Mouse (Mus musculus) gastrocnemius, adult 2 months (tissue): Measurements from ENCODE around the gene Gm8082. TPM values are rescaled to one million over a fixed set of nuclear protein-coding genes. Genes with fewer than 3 reads are reported as not detected.
"Not testable (repeated sequence)": the region's sequence is repeated elsewhere in the genome, so short reads cannot be mapped to it uniquely, and the experiment has no call there.

Source experiments
- DNase-seq: peaks from one replicate; pipeline ENCODE4 v3.0.0; 2022
- H3K27ac ChIP-seq: fragments of 200-600 bp; 2 replicates; pipeline ENCODE4 v1.8.1; 2022; ENCODE audit warnings: mild to moderate bottlenecking
- H3K4me3 ChIP-seq: fragments of 200-600 bp; 2 replicates; pipeline ENCODE4 v1.8.1; 2022; ENCODE audit warnings: mild to moderate bottlenecking, moderate library complexity
- intact Hi-C: fragments of 180-260 bp; cut with DNase I; formaldehyde crosslinking; loops from one replicate; pipeline ENCODE4 v1.15.1; 2025
- long read RNA-seq, 2 experiments: library from polyadenylated mRNA; stranded (forward); transcript quantifications; one replicate each; pipeline ENCODE4 v2.0.0; 2021
- total RNA-seq, 2 experiments: library from RNA; stranded (reverse); gene quantifications; 2 replicates each; pipeline ENCODE4 v1.2.3; 2021

Gm8082 gene
- not detected for total RNA-seq
- long read RNA-seq, experiment 1: 0 reads
- long read RNA-seq, experiment 2: 0 reads

DNA sequence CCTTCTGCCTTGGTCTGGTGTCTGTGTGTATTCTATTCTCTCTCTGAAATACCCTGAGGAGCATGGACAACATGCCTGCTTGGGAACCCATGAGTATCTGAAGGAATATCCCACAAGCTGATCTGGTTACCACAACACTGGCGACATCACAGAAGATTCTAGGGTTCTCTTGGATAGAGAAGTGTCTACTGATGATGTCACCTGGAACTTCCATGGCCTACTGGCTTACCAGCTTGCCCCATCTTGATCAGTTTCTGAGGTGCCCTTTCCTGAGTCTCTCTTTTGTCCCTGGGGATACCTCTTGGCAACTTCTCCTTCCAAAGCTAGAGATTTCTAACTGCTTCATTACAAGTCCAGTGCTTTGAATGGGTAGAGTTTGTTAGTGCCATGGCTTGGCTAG lies at the start of gene Gm8082:
TSS of gene Gm8082 (minus strand) at position 101 of the 400 bp plus-strand sequence.
- H3K4me3 ChIP-seq, H3K27ac ChIP-seq, DNase-seq, intact Hi-C loops: not testable (repeated sequence)

DNA sequence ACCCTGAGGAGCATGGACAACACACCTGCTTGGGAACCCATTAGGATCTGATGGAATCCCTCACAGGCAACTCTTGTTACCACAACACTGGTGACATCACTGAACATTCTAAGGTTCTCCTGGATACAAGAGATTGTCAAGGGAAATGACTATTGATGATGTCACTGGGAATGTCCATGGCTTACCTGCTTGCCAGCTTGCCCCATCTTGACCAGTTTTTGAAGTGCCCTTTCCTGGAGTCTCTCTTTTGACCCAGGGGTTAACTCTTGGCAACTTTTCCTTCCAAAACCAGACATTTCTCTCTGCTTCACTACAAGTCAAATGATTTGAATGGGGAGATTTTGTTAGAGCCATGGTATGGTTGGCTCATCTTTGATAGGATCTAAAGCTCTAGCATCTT lies 22.1 kb upstream of the Gm8082 start, which contains the start of gene Gm10376:
TSS of gene Gm10376 (minus strand) at position 101 of the 400 bp plus-strand sequence.
- intact Hi-C loops, H3K27ac ChIP-seq, DNase-seq, H3K4me3 ChIP-seq: not testable (repeated sequence)

Other genes starting within 250 kb of the Gm8082 start
- gene Gm3015, start 224.8 kb downstream of the Gm8082 start, total RNA-seq: not detected
- gene Gm10377, start 195.6 kb downstream of the Gm8082 start, total RNA-seq: not detected
- not detected for gene Gm21977, start 140.1 kb downstream of the Gm8082 start, total RNA-seq
- gene Gm10376, start 22.0 kb upstream of the Gm8082 start, total RNA-seq: not detected
- gene Gm8094, start 83.0 kb upstream of the Gm8082 start, total RNA-seq: not detected
- not detected for gene Gm8104, start 107.0 kb upstream of the Gm8082 start, total RNA-seq
- not detected for gene Gm7233, start 186.2 kb upstream of the Gm8082 start, total RNA-seq
- not detected for gene Gm8122, start 241.7 kb upstream of the Gm8082 start, total RNA-seq